Mouse (Mus musculus): Measurements from ENCODE around the gene Ugt1a1. TPM values are rescaled to one million over a fixed set of nuclear protein-coding genes. Genes with fewer than 3 reads are reported as not detected.
A peak's percentile ranks its signal among the peaks of the same experiment; 100 is the strongest.
"Not testable (repeated sequence)": the region's sequence is repeated elsewhere in the genome, so short reads cannot be mapped to it uniquely, and the experiment has no call there.

Ugt1a1 gene
- polyA plus RNA-seq, 1 experiment from 2014 or later, result not detected

- Histone ChIP-seq H3K9me3 (peaks cover 29% of the 10 kb centered on the region), H3K4me1 (replicated peaks) (no peaks in the 10 kb centered on the region), H3K4me3 (no peak overlapping the region), H3K4me2 (no peak overlapping the region), H3K36me3 (no peaks in the 10 kb centered on the region), H3K27ac (no peak overlapping the region), H3K27me3 (no peaks in the 10 kb centered on the region), H3K9ac (no peak overlapping the region)
- no peak for ATAC-seq (ENCODE audit: low FRiP score)
- 54% methylated on average over 2 of the region's 2 CpGs for WGBS
Measured at GRCm38 (mm10) chr1:88222216-88222615, 10.5 kb downstream of the Ugt1a1 start.

- not testable (repeated sequence) for H3K27me3 ChIP-seq; H3K4me3 ChIP-seq; ATAC-seq (ENCODE audit: low FRiP score); H3K4me2 ChIP-seq; H3K27ac ChIP-seq; H3K9ac ChIP-seq; H3K4me1 ChIP-seq (replicated peaks); H3K36me3 ChIP-seq
- H3K9me3 ChIP-seq, result peaks cover 33% of the 10 kb centered on the region
Measured at GRCm38 (mm10) chr1:88223011-88223515, 11.3 kb downstream of the Ugt1a1 start.

- 62% methylated on average over 1 of the region's 1 CpGs for WGBS
- no peak overlapping the region for H3K9ac ChIP-seq
Measured at GRCm38 (mm10) chr1:88223591-88223990, 11.8 kb downstream of the Ugt1a1 start.

GRCm38 (mm10) chr1:88224029-88224776, 12.4 kb downstream of the Ugt1a1 start:
- Histone ChIP-seq H3K27ac (no peak overlapping the region), H3K27me3 (no peaks in the 10 kb centered on the region), H3K36me3 (no peaks in the 10 kb centered on the region), H3K4me2 (no peak overlapping the region), H3K9me3 (peaks cover 44% of the 10 kb centered on the region), H3K4me1 (replicated peaks) (no peaks in the 10 kb centered on the region), H3K9ac (no peak overlapping the region), H3K4me3 (no peak overlapping the region)
- WGBS, result 66% methylated on average over 2 of the region's 2 CpGs
- ATAC-seq (ENCODE audit: low FRiP score), result no peak

More at GRCm38 (mm10) chr1:88223591-88223990, 11.8 kb downstream of the Ugt1a1 start:
- Histone ChIP-seq H3K4me2 (no peak overlapping the region), H3K27ac (no peak overlapping the region), H3K27me3 (no peaks in the 10 kb centered on the region), H3K4me3 (no peak overlapping the region), H3K9me3 (peaks cover 38% of the 10 kb centered on the region), H3K36me3 (no peaks in the 10 kb centered on the region), H3K4me1 (replicated peaks) (no peaks in the 10 kb centered on the region)
- no peak for ATAC-seq (ENCODE audit: low FRiP score)

- not testable (repeated sequence) for ATAC-seq (ENCODE audit: low FRiP score); H3K27me3 ChIP-seq; H3K4me2 ChIP-seq; H3K9ac ChIP-seq; H3K4me1 ChIP-seq (replicated peaks); H3K36me3 ChIP-seq; H3K27ac ChIP-seq; H3K4me3 ChIP-seq
- 40% methylated on average over 2 of the region's 2 CpGs for WGBS
- peaks cover 55% of the 10 kb centered on the region for H3K9me3 ChIP-seq
Measured at GRCm38 (mm10) chr1:88225301-88225700, 13.5 kb downstream of the Ugt1a1 start.

GRCm38 (mm10) chr1:88225741-88226140, 14.0 kb downstream of the Ugt1a1 start:
- Histone ChIP-seq H3K9me3 (peaks cover 59% of the 10 kb centered on the region), H3K27ac (no peak overlapping the region), H3K4me2 (no peak overlapping the region), H3K27me3 (no peaks in the 10 kb centered on the region), H3K9ac (no peak overlapping the region), H3K36me3 (no peaks in the 10 kb centered on the region), H3K4me1 (replicated peaks) (no peaks in the 10 kb centered on the region), H3K4me3 (no peak overlapping the region)
- ATAC-seq (ENCODE audit: low FRiP score), result no peak

GRCm38 (mm10) chr1:88226670-88227379, 15.1 kb downstream of the Ugt1a1 start, which contains the start of gene Mroh2a:
Gene Mroh2a (plus strand): TSS chr1:88226986.
- H3K9me3 ChIP-seq, result peaks cover 70% of the 10 kb centered on the region
- no peak within 1 kb of the TSS for H3K4me2 ChIP-seq
- H3K36me3 ChIP-seq, result no peaks in the 10 kb centered on the region
- WGBS, result 52% methylated on average over 5 of the region's 5 CpGs
- H3K4me3 ChIP-seq, result no peak within 1 kb of the TSS
- H3K9ac ChIP-seq, result no peak within 1 kb of the TSS
- H3K27me3 ChIP-seq, result no peaks in the 10 kb centered on the region
- no peak for ATAC-seq (ENCODE audit: low FRiP score)
- no peak within 1 kb of the TSS for H3K27ac ChIP-seq
- no peaks in the 10 kb centered on the region for H3K4me1 ChIP-seq (replicated peaks)

- H3K4me1 ChIP-seq (replicated peaks), result no peaks in the 10 kb centered on the region
- H3K27me3 ChIP-seq, result no peaks in the 10 kb centered on the region
- ATAC-seq (ENCODE audit: low FRiP score), result no peak
- H3K27ac ChIP-seq, result no peak overlapping the region
- 57% methylated on average over 2 of the region's 2 CpGs for WGBS
- H3K9ac ChIP-seq, result no peak overlapping the region
- no peaks in the 10 kb centered on the region for H3K36me3 ChIP-seq
- H3K4me2 ChIP-seq, result no peak overlapping the region
- peaks cover 73% of the 10 kb centered on the region for H3K9me3 ChIP-seq
- no peak overlapping the region for H3K4me3 ChIP-seq
Measured at GRCm38 (mm10) chr1:88227482-88227881, 15.7 kb downstream of the Ugt1a1 start.

- H3K9me3 ChIP-seq, result peaks cover 79% of the 10 kb centered on the region
- ATAC-seq (ENCODE audit: low FRiP score), result no peak
- H3K9ac ChIP-seq, result no peak overlapping the region
- no peaks in the 10 kb centered on the region for H3K36me3 ChIP-seq
- no peak overlapping the region for H3K27ac ChIP-seq
- no peak overlapping the region for H3K4me3 ChIP-seq
- WGBS, result 74% methylated on average over 7 of the region's 7 CpGs
- H3K4me1 ChIP-seq (replicated peaks), result no peaks in the 10 kb centered on the region
- no peaks in the 10 kb centered on the region for H3K27me3 ChIP-seq
- H3K4me2 ChIP-seq, result no peak overlapping the region
Measured at GRCm38 (mm10) chr1:88228121-88228520, 16.4 kb downstream of the Ugt1a1 start.

GRCm38 (mm10) chr1:88229566-88229965, 17.8 kb downstream of the Ugt1a1 start:
- Histone ChIP-seq H3K36me3 (no peaks in the 10 kb centered on the region), H3K4me2 (no peak overlapping the region), H3K4me3 (no peak overlapping the region), H3K27me3 (no peaks in the 10 kb centered on the region), H3K4me1 (replicated peaks) (no peaks in the 10 kb centered on the region), H3K27ac (no peak overlapping the region), H3K9ac (no peak overlapping the region), H3K9me3 (peaks cover 94% of the 10 kb centered on the region)
- no peak for ATAC-seq (ENCODE audit: low FRiP score)
- WGBS, result 81% methylated on average over 3 of the region's 3 CpGs

GRCm38 (mm10) chr1:88229986-88230385, 18.2 kb downstream of the Ugt1a1 start:
- 88% methylated on average over 5 of the region's 5 CpGs for WGBS
- Histone ChIP-seq H3K27ac (no peak overlapping the region), H3K9me3 (peaks cover 98% of the 10 kb centered on the region), H3K9ac (no peak overlapping the region), H3K36me3 (no peaks in the 10 kb centered on the region), H3K4me1 (replicated peaks) (no peaks in the 10 kb centered on the region), H3K27me3 (no peaks in the 10 kb centered on the region), H3K4me3 (no peak overlapping the region), H3K4me2 (no peak overlapping the region)
- no peak for ATAC-seq (ENCODE audit: low FRiP score)

- H3K9ac ChIP-seq, result no peak overlapping the region
- no peaks in the 10 kb centered on the region for H3K4me1 ChIP-seq (replicated peaks)
- no peaks in the 10 kb centered on the region for H3K27me3 ChIP-seq
- WGBS, result 76% methylated on average over 7 of the region's 7 CpGs
- H3K4me3 ChIP-seq, result no peak overlapping the region
- peaks cover 100% of the 10 kb centered on the region for H3K9me3 ChIP-seq
- peak; percentile 2; the same call in 1 of the 2 replicates for ATAC-seq (ENCODE audit: low FRiP score)
- H3K27ac ChIP-seq, result no peak overlapping the region
- H3K4me2 ChIP-seq, result no peak overlapping the region
- no peaks in the 10 kb centered on the region for H3K36me3 ChIP-seq
Measured at GRCm38 (mm10) chr1:88230421-88230820, 18.7 kb downstream of the Ugt1a1 start.

Data from hindbrain, embryonic 13.5 days (tissue).